Mouse (Mus musculus) forebrain, embryonic 15.5 days (tissue): Measurements from ENCODE around the gene Pkp2. TPM values are rescaled to one million over a fixed set of nuclear protein-coding genes. Genes with fewer than 3 reads are reported as not detected.
"Not testable (repeated sequence)": the region's sequence is repeated elsewhere in the genome, so short reads cannot be mapped to it uniquely, and the experiment has no call there.

ENCODE experiments used
- ATAC-seq: fragments of 200-750 bp; cut with Nextera tagmentation; replicated peaks from 2 replicates; pipeline ENCODE4 v1.8.0; 2017; ENCODE audit warnings: mild to moderate bottlenecking, moderate TSS enrichment, moderate library complexity
- H3K27ac ChIP-seq: fragments of 300-500 bp; sonication (generic); replicated peaks from 2 replicates; pipeline ENCODE4 v1.5.1; 2015; ENCODE audit warnings: mild to moderate bottlenecking, inconsistent platforms
- H3K27me3 ChIP-seq: fragments of 300-500 bp; sonication (generic); 2 replicates; pipeline ENCODE4 v1.6.1; 2015; ENCODE audit warnings: inconsistent platforms
- H3K36me3 ChIP-seq: fragments of 300-500 bp; sonication (generic); 2 replicates; pipeline ENCODE4 v1.6.1; 2015; ENCODE audit warnings: mild to moderate bottlenecking, inconsistent platforms
- H3K4me1 ChIP-seq: fragments of 300-500 bp; sonication (generic); 2 replicates; pipeline ENCODE4 v1.6.1; 2015; ENCODE audit warnings: inconsistent platforms
- H3K4me2 ChIP-seq: fragments of 300-500 bp; sonication (generic); replicated peaks from 2 replicates; pipeline ENCODE4 v1.6.1; 2015; ENCODE audit warnings: mild to moderate bottlenecking, inconsistent platforms
- H3K4me3 ChIP-seq: fragments of 300-500 bp; sonication (generic); 2 replicates; pipeline ENCODE4 v1.5.1; 2015; ENCODE audit warnings: mild to moderate bottlenecking, inconsistent platforms
- H3K9ac ChIP-seq: fragments of 300-500 bp; sonication (generic); replicated peaks from 2 replicates; pipeline ENCODE4 v1.6.1; 2015; ENCODE audit warnings: mild to moderate bottlenecking, inconsistent platforms
- H3K9me3 ChIP-seq: fragments of 300-500 bp; sonication (generic); 2 replicates; pipeline ENCODE4 v1.6.1; 2016; ENCODE audit warnings: inconsistent platforms
- WGBS: fragments of 180-500 bp; shearing (Covaris S2); methylation state at CpG from one replicate; pipeline ENCODE4 v1.1.7; 2015; ENCODE audit warnings: mixed read lengths; 5-methylcytosine and 5-hydroxymethylcytosine counted together
- polyA plus RNA-seq: library from polyadenylated mRNA; unstranded; fragments of >200 nt; fragmentation: Nextera tagmentation; extraction: Ambion mirVana; gene quantifications from 2 replicates; pipeline ENCODE4 v1.2.1, GENCODE M21; 2015

Pkp2 gene
- 0.70 and 1.0 TPM in 2 replicates for polyA plus RNA-seq

DNA sequence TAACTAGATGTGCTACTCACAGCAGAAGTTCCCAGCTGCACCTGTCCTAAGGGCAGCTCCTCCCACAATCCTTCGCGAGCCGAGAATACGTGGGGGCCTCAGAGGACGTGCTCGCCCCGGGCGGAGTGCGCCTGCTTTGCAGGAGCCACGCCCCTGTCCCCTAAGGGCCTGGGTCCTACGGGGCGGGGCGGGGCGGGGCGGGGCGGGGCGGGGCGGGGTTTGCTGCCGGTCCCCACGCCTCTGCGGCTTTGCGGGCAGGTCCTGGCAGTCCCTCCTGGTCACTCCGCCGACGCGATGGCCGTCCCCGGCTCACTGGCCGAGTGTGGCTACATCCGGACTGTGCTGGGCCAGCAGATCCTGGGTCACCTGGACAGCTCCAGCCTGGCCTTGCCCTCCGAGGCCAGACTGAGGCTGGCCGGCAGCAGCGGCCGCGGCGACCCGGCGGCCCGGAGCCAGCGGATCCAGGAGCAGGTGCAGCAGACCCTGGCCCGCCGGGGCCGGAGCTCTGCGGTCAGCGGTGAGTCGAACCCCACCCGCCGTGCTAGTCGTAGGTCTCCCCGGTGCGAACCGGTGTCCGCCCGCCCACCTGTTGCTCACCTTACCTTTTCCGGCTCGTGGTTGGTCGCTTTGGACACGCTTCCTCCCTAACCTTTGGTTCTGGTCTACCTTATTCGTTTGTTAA, at the start of gene Pkp2:
Gene Pkp2 (plus strand): TSS at position 240 of the 682 bp plus-strand sequence.
- Histone ChIP-seq H3K27me3 (peaks cover 34% of the 10 kb centered on the region), H3K4me2 (peak within 1 kb of the TSS; percentile 97), H3K9me3 (no peaks in the 10 kb centered on the region), H3K4me1 (peaks cover 16% of the 10 kb centered on the region), H3K27ac (no peak within 1 kb of the TSS), H3K9ac (peak within 1 kb of the TSS; percentile 35), H3K36me3 (no peaks in the 10 kb centered on the region), H3K4me3 (peak within 1 kb of the TSS; percentile 53)
- under 1% methylated on average over 55 of the region's 59 CpGs for WGBS
- peak; percentile 96 for ATAC-seq

GRCm38 (mm10) chr16:16197374-16197773, 15.7 kb upstream of the Pkp2 start:
- Histone ChIP-seq H3K27me3 (no peaks in the 10 kb centered on the region), H3K4me1 (no peaks in the 10 kb centered on the region), H3K4me2 (no peak overlapping the region), H3K9me3 (no peaks in the 10 kb centered on the region), H3K27ac (no peak overlapping the region), H3K4me3 (no peak overlapping the region), H3K9ac (no peak overlapping the region), H3K36me3 (no peaks in the 10 kb centered on the region)
- WGBS, result 70% methylated on average over 17 of the region's 17 CpGs
- no peak for ATAC-seq

DNA sequence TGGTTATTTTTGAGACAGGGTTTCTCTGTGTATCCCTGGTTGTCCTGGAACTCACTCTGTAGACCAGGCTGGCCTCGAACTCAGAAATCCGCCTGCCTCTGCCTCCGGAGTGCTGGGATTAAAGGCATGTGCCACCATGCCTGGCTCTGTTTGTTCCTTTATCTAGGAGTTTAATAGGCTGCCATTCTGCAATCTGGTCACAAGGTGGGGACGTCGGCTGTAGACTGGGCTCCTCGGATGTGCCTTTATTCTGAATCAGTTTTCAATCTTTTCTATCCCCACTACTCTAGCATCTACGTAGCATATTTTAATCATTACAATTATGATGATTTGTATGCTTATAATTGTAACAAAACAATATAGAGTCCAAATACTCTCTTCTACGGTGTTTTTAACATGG, 11.1 kb upstream of the Pkp2 start:
- peak; percentile 48 for ATAC-seq
- not testable (repeated sequence) for H3K4me1 ChIP-seq, H3K36me3 ChIP-seq, H3K9me3 ChIP-seq, H3K27me3 ChIP-seq, H3K4me3 ChIP-seq, H3K27ac ChIP-seq, H3K4me2 ChIP-seq, H3K9ac ChIP-seq
- 39% methylated on average over 8 of the region's 8 CpGs for whole genome bisulfite sequencing

DNA sequence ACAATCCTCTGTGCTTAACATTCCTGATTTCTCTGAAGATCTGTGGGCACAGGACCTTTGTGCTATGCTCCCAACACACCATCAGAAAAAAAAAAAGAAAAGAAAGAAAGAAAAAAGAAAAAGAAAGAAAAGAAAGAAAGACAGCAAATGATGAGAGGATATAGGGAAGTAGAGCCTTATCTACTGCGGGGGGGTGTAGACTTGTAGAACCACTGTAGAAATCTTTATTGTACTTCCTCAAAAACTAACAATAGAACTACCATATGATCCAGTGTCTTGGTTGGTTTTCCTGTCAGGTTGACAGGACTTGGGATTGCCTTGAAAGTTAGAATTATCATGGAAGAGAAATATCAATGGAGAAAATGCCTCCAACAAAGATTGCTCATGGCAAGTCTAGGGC, 8.5 kb upstream of the Pkp2 start:
- no peak overlapping the region for H3K9ac ChIP-seq
- ATAC-seq, result no peak
- H3K27me3 ChIP-seq, result no peaks in the 10 kb centered on the region
- no peak overlapping the region for H3K4me2 ChIP-seq
- no peak overlapping the region for H3K4me3 ChIP-seq
- H3K36me3 ChIP-seq, result no peaks in the 10 kb centered on the region
- no peaks in the 10 kb centered on the region for H3K9me3 ChIP-seq
- no peak overlapping the region for H3K27ac ChIP-seq
- 98% methylated on average over 1 of the region's 1 CpGs for WGBS
- H3K4me1 ChIP-seq, result no peaks in the 10 kb centered on the region

GRCm38 (mm10) chr16:16212723-16213078, 417 bp upstream of the Pkp2 start:
- peaks cover 34% of the 10 kb centered on the region for H3K27me3 ChIP-seq

DNA sequence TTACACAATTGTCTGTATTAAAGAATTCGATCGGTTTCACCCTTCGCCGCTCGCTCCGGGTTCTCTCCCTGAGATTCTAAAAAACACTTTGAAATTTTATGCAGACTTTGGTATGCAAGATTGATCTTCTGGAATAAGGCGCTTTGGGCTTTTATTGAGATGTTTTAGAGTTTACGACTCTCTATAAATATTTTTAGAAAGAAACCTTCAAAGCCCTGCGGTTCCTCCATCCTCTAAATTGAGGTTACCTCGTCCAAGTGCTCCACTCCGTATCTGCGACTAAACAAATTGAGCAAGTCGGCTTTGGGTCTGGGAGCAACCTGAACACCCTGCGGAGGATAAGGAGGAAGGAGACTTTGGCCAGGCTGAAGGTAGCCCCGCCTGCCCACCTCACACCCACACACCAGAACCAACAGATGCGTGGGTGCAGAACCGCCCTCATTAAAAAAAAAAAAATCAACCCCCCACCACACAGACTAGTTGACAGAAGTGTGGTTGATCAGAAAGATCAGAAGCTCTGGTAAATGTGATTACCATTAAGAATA, 715 bp downstream of the Pkp2 start:
- no peaks in the 10 kb centered on the region for H3K36me3 ChIP-seq
- WGBS, result 2% methylated on average over 17 of the region's 17 CpGs
- ATAC-seq, result no peak
- peaks cover 16% of the 10 kb centered on the region for H3K4me1 ChIP-seq
- peak overlapping the region; percentile 97 for H3K4me2 ChIP-seq
- H3K27ac ChIP-seq, result no peak overlapping the region
- peaks cover 34% of the 10 kb centered on the region for H3K27me3 ChIP-seq
- H3K4me3 ChIP-seq, result peak overlapping the region; percentile 53
- H3K9me3 ChIP-seq, result no peaks in the 10 kb centered on the region
- H3K9ac ChIP-seq, result 0 out of 2 replicates have a peak overlapping the region, but pooled peaks have one; percentile 35

More at GRCm38 (mm10) chr16:16212723-16213078, 417 bp upstream of the Pkp2 start:
- Histone ChIP-seq H3K36me3 (no peaks in the 10 kb centered on the region), H3K9me3 (no peaks in the 10 kb centered on the region), H3K9ac (no peak overlapping the region), H3K4me3 (peak overlapping the region; percentile 53), H3K4me2 (peak overlapping the region; percentile 97), H3K27ac (no peak overlapping the region), H3K4me1 (peaks cover 16% of the 10 kb centered on the region)
- 18% methylated on average over 7 of the region's 7 CpGs for WGBS
- peak; percentile 11; the same call in 1 of the 2 replicates for ATAC-seq

- 31% methylated on average over 11 of the region's 11 CpGs for WGBS
These were observed 2.7 kb downstream of the Pkp2 start for GRCm38 (mm10) chr16:16215645-16216387.

GRCm38 (mm10) chr16:16216934-16217333, 3.8 kb downstream of the Pkp2 start:
- H3K9me3 ChIP-seq, result no peaks in the 10 kb centered on the region
- no peaks in the 10 kb centered on the region for H3K36me3 ChIP-seq
- ATAC-seq, result no peak
- H3K4me1 ChIP-seq, result peaks cover 16% of the 10 kb centered on the region
- no peak overlapping the region for H3K4me3 ChIP-seq
- no peak overlapping the region for H3K4me2 ChIP-seq
- peaks cover 34% of the 10 kb centered on the region for H3K27me3 ChIP-seq
- WGBS, result 84% methylated on average over 1 of the region's 1 CpGs
- no peak overlapping the region for H3K27ac ChIP-seq
- no peak overlapping the region for H3K9ac ChIP-seq

More at GRCm38 (mm10) chr16:16215645-16216387, 2.7 kb downstream of the Pkp2 start:
- H3K27ac ChIP-seq, result no peak overlapping the region
- no peak overlapping the region for H3K4me3 ChIP-seq
- H3K36me3 ChIP-seq, result no peaks in the 10 kb centered on the region
- no peak overlapping the region for H3K9ac ChIP-seq
- no peaks in the 10 kb centered on the region for H3K9me3 ChIP-seq
- H3K27me3 ChIP-seq, result peaks cover 34% of the 10 kb centered on the region
- no peak overlapping the region for H3K4me2 ChIP-seq
- peaks cover 16% of the 10 kb centered on the region for H3K4me1 ChIP-seq
- no peak for ATAC-seq

DNA sequence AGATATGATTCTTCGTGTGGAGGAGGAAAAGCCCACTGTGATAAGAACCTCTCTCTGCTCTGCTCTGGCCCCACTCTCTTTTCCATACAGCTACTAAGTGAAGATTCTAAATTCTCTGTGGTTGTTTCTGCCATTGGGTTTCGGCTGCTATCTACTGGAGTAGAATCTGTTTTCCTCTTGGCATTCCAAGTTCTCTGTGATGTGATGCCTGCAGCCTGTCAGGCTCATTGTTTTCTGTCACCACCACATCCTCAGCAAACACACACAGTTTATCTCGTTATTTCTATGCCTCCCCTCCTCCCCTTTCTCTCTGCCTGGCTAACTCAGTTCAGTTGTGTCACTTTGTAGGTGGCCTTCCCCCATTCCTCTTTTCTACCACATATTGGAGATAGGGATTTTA, 6.7 kb downstream of the Pkp2 start:
- Histone ChIP-seq H3K4me2 (no peak overlapping the region), H3K4me1 (no peaks in the 10 kb centered on the region), H3K4me3 (no peak overlapping the region), H3K9me3 (no peaks in the 10 kb centered on the region), H3K27me3 (peaks cover 12% of the 10 kb centered on the region), H3K27ac (no peak overlapping the region), H3K9ac (no peak overlapping the region), H3K36me3 (no peaks in the 10 kb centered on the region)
- ATAC-seq, result no peak
- 49% methylated on average over 3 of the region's 3 CpGs for WGBS

DNA sequence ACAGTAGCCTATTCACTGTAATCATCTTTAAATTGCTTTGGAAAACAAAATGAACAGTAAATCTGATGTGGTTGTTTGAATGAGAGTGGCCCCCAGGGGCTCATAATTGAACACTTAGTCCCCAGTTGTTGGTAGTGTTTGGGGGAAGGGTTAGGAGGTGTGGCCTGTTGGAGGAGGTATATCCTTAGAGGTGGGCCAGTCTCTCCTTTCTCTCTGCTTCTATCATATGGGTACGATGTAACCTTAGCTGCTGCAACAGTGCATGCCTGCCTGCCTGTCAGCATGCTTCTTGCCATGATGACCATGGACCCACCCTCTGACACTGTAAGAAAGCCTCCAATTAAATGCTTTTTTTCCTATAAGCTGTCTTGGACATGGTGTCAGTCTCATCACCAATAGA, 9.5 kb downstream of the Pkp2 start:
- no peak overlapping the region for H3K9ac ChIP-seq
- H3K36me3 ChIP-seq, result no peaks in the 10 kb centered on the region
- H3K4me2 ChIP-seq, result no peak overlapping the region
- no peak overlapping the region for H3K4me3 ChIP-seq
- no peaks in the 10 kb centered on the region for H3K27me3 ChIP-seq
- 78% methylated on average over 1 of the region's 1 CpGs for WGBS
- H3K9me3 ChIP-seq, result no peaks in the 10 kb centered on the region
- H3K4me1 ChIP-seq, result no peaks in the 10 kb centered on the region
- ATAC-seq, result no peak
- H3K27ac ChIP-seq, result no peak overlapping the region

DNA sequence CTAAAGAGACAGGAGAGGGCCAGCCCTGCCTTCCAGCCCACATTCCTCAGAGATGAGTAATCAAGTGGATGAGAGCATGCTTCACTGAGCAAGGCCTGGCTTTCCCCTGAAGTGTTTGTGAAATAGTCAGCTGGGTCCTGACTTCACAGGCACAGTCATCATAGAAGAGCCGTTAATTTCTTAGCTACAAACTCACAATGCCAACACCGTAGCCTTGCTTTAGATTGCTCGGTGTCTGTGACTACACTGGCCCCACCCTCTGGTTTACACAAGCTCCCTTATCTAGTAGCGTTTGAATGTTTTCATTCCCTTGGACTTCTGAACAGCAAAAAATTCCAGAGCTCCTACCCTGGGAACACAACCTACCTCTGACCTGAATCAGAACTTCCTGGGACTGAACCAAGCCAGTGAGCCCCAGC, 11.4 kb downstream of the Pkp2 start:
- Histone ChIP-seq H3K36me3 (no peaks in the 10 kb centered on the region), H3K4me2 (no peak overlapping the region), H3K4me1 (no peaks in the 10 kb centered on the region), H3K9ac (no peak overlapping the region), H3K4me3 (no peak overlapping the region), H3K27me3 (no peaks in the 10 kb centered on the region), H3K27ac (no peak overlapping the region), H3K9me3 (no peaks in the 10 kb centered on the region)
- WGBS, result 4% methylated on average over 4 of the region's 4 CpGs
- peak; percentile 78 for ATAC-seq

GRCm38 (mm10) chr16:16225828-16226227, 12.7 kb downstream of the Pkp2 start:
- H3K4me1 ChIP-seq, result no peaks in the 10 kb centered on the region
- H3K9me3 ChIP-seq, result no peaks in the 10 kb centered on the region
- WGBS, result 76% methylated on average over 22 of the region's 22 CpGs
- H3K36me3 ChIP-seq, result no peaks in the 10 kb centered on the region
- H3K9ac ChIP-seq, result no peak overlapping the region
- peak overlapping the region; percentile 26 for H3K4me2 ChIP-seq
- no peaks in the 10 kb centered on the region for H3K27me3 ChIP-seq
- peak; percentile 84 for ATAC-seq
- no peak overlapping the region for H3K27ac ChIP-seq
- H3K4me3 ChIP-seq, result no peak overlapping the region
